Comparison of ENCODE assay signal across 21 mouse cellular contexts in genomic region chrX:134564326-134564725, GRCm38 (mm10). TPM values are rescaled to one million over a fixed set of nuclear protein-coding genes. Genes with fewer than 3 reads are reported as not detected.
DNase-seq lines count a peak whose midpoint lies in the region; ATAC-seq and TF ChIP-seq lines count a peak whose summit lies in the region.
"Had no signal": no experiment of that assay in that cellular context is flagged by ENCODE, and none has a peak within 500 bp of the region (broad histone marks: within the 10 kb centered on the region; RNA-seq: fewer than 3 reads in every experiment).

No protein-coding gene starts in this region.

- TF ChIP-seq EP300 in MEL (IDR thresholded peaks at IDR 0.05; ENCODE audit: low read depth in 1 of 2, low read length in 2 of 2): peak; percentile 90 to 91
- TF ChIP-seq EP300 in liver, embryonic 14.5 days (IDR thresholded peaks at IDR 0.05; ENCODE audit: low read depth): no peak

- no peak; a peak in 1 of 4 replicates for TF ChIP-seq POLR2A in MEL (IDR thresholded peaks at IDR 0.05; ENCODE audit: control insufficient read depth in 1 of 2, insufficient read depth in 1 of 2, low read depth in 1 of 2, low read length in 2 of 2, poor library complexity in 1 of 2)

- H3K36me3 ChIP-seq in MEL (ENCODE audit: control insufficient read depth in 1 of 2, insufficient read depth in 2 of 2, low read length in 2 of 2): peaks cover 37 to 47% of the 10 kb centered on the region in 2 experiments
- H3K36me3 ChIP-seq in liver, embryonic 14.5 days (replicated peaks; ENCODE audit: control insufficient read depth, insufficient read depth, low read depth): no peaks in the 10 kb centered on the region
- H3K36me3 ChIP-seq: embryonic facial prominence, embryonic 10.5 days; intestine, embryonic 15.5 days; midbrain, embryonic 12.5 days; neural tube, embryonic 15.5 days had no signal

- WGBS in liver, embryonic 14.5 days (ENCODE audit: insufficient replicate concordance): 22% methylated on average over 4 of the region's 4 CpGs

- peaks cover 3% of the 10 kb centered on the region; the same call in 1 of the 2 replicates for H3K79me2 ChIP-seq in MEL (ENCODE audit: control insufficient read depth, insufficient read depth, low read length, poor library complexity)

- peaks cover 16 to 29% of the 10 kb centered on the region in 2 experiments for H3K4me1 ChIP-seq in MEL (ENCODE audit: control insufficient read depth in 1 of 2, insufficient read depth in 2 of 2, low read length in 2 of 2)
- H3K4me1 ChIP-seq in liver, embryonic 14.5 days (replicated peaks; ENCODE audit: control insufficient read depth in 2 of 2, insufficient read depth in 2 of 2, low read length in 1 of 2): no peaks in the 10 kb centered on the region
- H3K4me1 ChIP-seq: embryonic facial prominence, embryonic 10.5 days; intestine, embryonic 15.5 days; midbrain, embryonic 12.5 days; neural tube, embryonic 15.5 days had no signal

- H3K27ac ChIP-seq in MEL (ENCODE audit: control insufficient read depth, low read depth, low read length): peak overlapping the region; percentile 92
- no peak overlapping the region for H3K27ac ChIP-seq in liver, embryonic 14.5 days
- H3K27ac ChIP-seq: embryonic facial prominence, embryonic 10.5 days; intestine, embryonic 15.5 days; midbrain, embryonic 12.5 days; neural tube, embryonic 15.5 days had no signal

- ATAC-seq in liver, embryonic 14.5 days (ENCODE audit: insufficient read depth): peak; percentile 37; the same call in 1 of the 2 replicates
- peak; percentile 81 for ATAC-seq in megakaryocyte progenitor cell, adult 5-6 weeks (replicated peaks; ENCODE audit: poor library complexity)
- ATAC-seq: forebrain, embryonic 16.5 days; hindbrain, embryonic 16.5 days; intestine, embryonic 15.5 days had no signal

- TF ChIP-seq RAD21 in MEL (IDR thresholded peaks at IDR 0.05; ENCODE audit: low read depth, low read length): no peak

- H3K4me3 ChIP-seq in MEL (ENCODE audit: control insufficient read depth in 1 of 2, insufficient read depth in 1 of 2, low read depth in 2 of 2, low read length in 2 of 2): no peak overlapping the region
- no peak overlapping the region for H3K4me3 ChIP-seq in liver, embryonic 14.5 days (ENCODE audit: insufficient read depth in 1 of 2, low read depth in 2 of 2, low read length in 2 of 2)
- H3K4me3 ChIP-seq: embryonic facial prominence, embryonic 10.5 days; intestine, embryonic 15.5 days; midbrain, embryonic 12.5 days; neural tube, embryonic 15.5 days had no signal

- no peak overlapping the region for H3K4me2 ChIP-seq in liver, embryonic 14.5 days (ENCODE audit: low read depth)
- H3K4me2 ChIP-seq: heart, embryonic 11.5 days; intestine, embryonic 15.5 days; lung, embryonic 14.5 days; midbrain, embryonic 12.5 days; neural tube, embryonic 15.5 days had no signal

- DNase-seq in 416B (ENCODE audit: low read depth): peak; percentile 82
- peak; percentile 95 for DNase-seq in MEL (ENCODE audit: low read depth, low spot score)
- no peak for DNase-seq in liver, embryonic 14.5 days (ENCODE audit: low read depth in 3 of 3, low spot score in 3 of 3)
- DNase-seq in lung, postnatal 25 days (ENCODE audit: low spot score): no peak
- no peak for DNase-seq in c-Kit-positive CD71-positive TER-119-positive erythroid progenitor cells, embryonic 14.5 days (ENCODE audit: low spot score)
- no peak for DNase-seq in kidney, postnatal 10 days
- DNase-seq: adrenal gland, postnatal 14 days; cerebellum, adult 9-10 months; gastrocnemius, postnatal 36 days; kidney, postnatal 36 days; layer of hippocampus, postnatal 36 days; lung, embryonic 14.5 days; lung, postnatal 36 days had no signal

- no peaks in the 10 kb centered on the region for H3K9me3 ChIP-seq in MEL (replicated peaks; ENCODE audit: insufficient read depth, low read length)
- no peaks in the 10 kb centered on the region for H3K9me3 ChIP-seq in liver, embryonic 14.5 days (ENCODE audit: control insufficient read depth, low read length)
- H3K9me3 ChIP-seq: embryonic facial prominence, embryonic 10.5 days; intestine, embryonic 15.5 days; midbrain, embryonic 12.5 days; neural tube, embryonic 15.5 days had no signal

- no peaks in the 10 kb centered on the region for H3K27me3 ChIP-seq in MEL (ENCODE audit: control insufficient read depth in 1 of 2, insufficient read depth in 2 of 2, low read length in 2 of 2)
- H3K27me3 ChIP-seq in liver, embryonic 14.5 days (ENCODE audit: control insufficient read depth, insufficient read depth, low read length): no peaks in the 10 kb centered on the region
- H3K27me3 ChIP-seq: intestine, embryonic 15.5 days; midbrain, embryonic 12.5 days; neural tube, embryonic 15.5 days had no signal

- H3K9ac ChIP-seq in MEL (ENCODE audit: control insufficient read depth, low read depth, low read length, poor library complexity, severe bottlenecking): no peak overlapping the region
- H3K9ac ChIP-seq in liver, embryonic 14.5 days (replicated peaks): no peak overlapping the region
- H3K9ac ChIP-seq: intestine, embryonic 15.5 days; lung, embryonic 14.5 days; midbrain, embryonic 12.5 days; neural tube, embryonic 15.5 days had no signal

- no peak for TF ChIP-seq CTCF in MEL (IDR thresholded peaks at IDR 0.05 in 2 of 3, conservative IDR thresholded peaks at IDR 0.05 in 1 of 3; ENCODE audit: control insufficient read depth in 1 of 3, insufficient read depth in 1 of 3, low read depth in 2 of 3, low read length in 3 of 3, poor library complexity in 1 of 3, severe bottlenecking in 1 of 3)
- no peak for TF ChIP-seq CTCF in liver, embryonic 14.5 days (IDR thresholded peaks at IDR 0.05; ENCODE audit: low read depth)

TF ChIP-seq in MEL, 35 proteins besides CTCF, POLR2A, EP300 and RAD21 (continues in another document):
- TF ChIP-seq ZKSCAN1 (IDR thresholded peaks at IDR 0.05; ENCODE audit: low read depth, low read length): no peak
- TF ChIP-seq SMC3 (IDR thresholded peaks at IDR 0.05; ENCODE audit: low read depth, low read length): no peak
- TF ChIP-seq ZC3H11A (IDR thresholded peaks at IDR 0.05; ENCODE audit: low read depth, low read length): no peak
- TF ChIP-seq BHLHE40 (IDR thresholded peaks at IDR 0.05; ENCODE audit: borderline replicate concordance, low read depth, low read length): peak; percentile 87
- peak; percentile 68 for TF ChIP-seq USF1 (IDR thresholded peaks at IDR 0.05; ENCODE audit: low read depth, low read length)
- no peak for TF ChIP-seq UBTF (IDR thresholded peaks at IDR 0.05; ENCODE audit: borderline replicate concordance, insufficient read depth, low read depth, low read length)
- no peak for TF ChIP-seq JUND (IDR thresholded peaks at IDR 0.05; ENCODE audit: low read depth, low read length)
- TF ChIP-seq GATA1 (IDR thresholded peaks at IDR 0.05; ENCODE audit: low read depth, low read length): peak; percentile 98
- TF ChIP-seq MXI1 (IDR thresholded peaks at IDR 0.05; ENCODE audit: low read depth, low read length): peak; percentile 95
- no peak for TF ChIP-seq POLR2AphosphoS2 (IDR thresholded peaks at IDR 0.05; ENCODE audit: low read length)
- peak; percentile 93 for TF ChIP-seq MAX (IDR thresholded peaks at IDR 0.05; ENCODE audit: low read length)
- TF ChIP-seq E2F4 (IDR thresholded peaks at IDR 0.05; ENCODE audit: borderline replicate concordance, low read depth, low read length): no peak
- peak; percentile 89 for TF ChIP-seq TCF12 (IDR thresholded peaks at IDR 0.05; ENCODE audit: low read depth, low read length)

RNA-seq across cellular contexts. Expression of gene Btk, which starts 19.0 kb away (rescaled TPM):
- total RNA-seq in MEL (2012; rRNA removed): 134 and 137 TPM in 2 replicates
- polyA plus RNA-seq in MEL (2012; ENCODE audit: insufficient read depth in 1 of 2, insufficient read length in 2 of 2, low read depth in 1 of 2, low replicate concordance in 2 of 2, missing spikeins in 1 of 2): 100 to 1,000 TPM; 291 to 327 TPM
- polyA plus RNA-seq in liver, embryonic 14.5 days (2012; rRNA removed): 9.1 and 16.3 TPM in 2 replicates
- polyA plus RNA-seq in liver, embryonic 14.5 days (2014; fragmentation: Nextera tagmentation; extraction: Ambion mirVana): 10.9 and 13.4 TPM in 2 replicates
- 61.0 and 66.6 TPM in 2 replicates for total RNA-seq in megakaryocyte progenitor cell, adult 5-6 weeks (2015)
- total RNA-seq in megakaryocyte progenitor cell, adult 5-6 weeks (2017): 48.4 and 78.0 TPM in 2 replicates

RNA-seq across cellular contexts. Expression of gene Rpl36a, which starts 21.1 kb away (rescaled TPM):
- total RNA-seq in MEL (2012; rRNA removed): 6,735 and 6,935 TPM in 2 replicates
- polyA plus RNA-seq in MEL (2012; ENCODE audit: insufficient read depth in 1 of 2, insufficient read length in 2 of 2, low read depth in 1 of 2, low replicate concordance in 2 of 2, missing spikeins in 1 of 2): 1,000 to 10,000 TPM in 1 of 2 experiments, not detected in 1; 1,673 TPM
- 600 and 1,190 TPM in 2 replicates for polyA plus RNA-seq in liver, embryonic 14.5 days (2012; rRNA removed)
- polyA plus RNA-seq in liver, embryonic 14.5 days (2014; fragmentation: Nextera tagmentation; extraction: Ambion mirVana): 428 and 436 TPM in 2 replicates
- total RNA-seq in megakaryocyte progenitor cell, adult 5-6 weeks (2015): 1,859 and 2,008 TPM in 2 replicates
- total RNA-seq in megakaryocyte progenitor cell, adult 5-6 weeks (2017): 6,795 and 7,096 TPM in 2 replicates

RNA-seq across cellular contexts. Expression of gene Timm8a1, which starts 22.7 kb away (rescaled TPM):
- 217 and 240 TPM in 2 replicates for total RNA-seq in MEL (2012; rRNA removed)
- polyA plus RNA-seq in MEL (2012; ENCODE audit: insufficient read depth in 1 of 2, insufficient read length in 2 of 2, low read depth in 1 of 2, low replicate concordance in 2 of 2, missing spikeins in 1 of 2): 100 to 1,000 TPM; 267 to 449 TPM
- 10.1 and 18.7 TPM in 2 replicates for polyA plus RNA-seq in liver, embryonic 14.5 days (2012; rRNA removed)
- polyA plus RNA-seq in liver, embryonic 14.5 days (2014; fragmentation: Nextera tagmentation; extraction: Ambion mirVana): 92.5 and 92.8 TPM in 2 replicates
- total RNA-seq in megakaryocyte progenitor cell, adult 5-6 weeks (2015): 126 and 133 TPM in 2 replicates
- total RNA-seq in megakaryocyte progenitor cell, adult 5-6 weeks (2017): 147 and 157 TPM in 2 replicates

RNA-seq across cellular contexts. Expression of gene Gla, which starts 36.6 kb away (rescaled TPM):
- 10.0 and 10.2 TPM in 2 replicates for total RNA-seq in MEL (2012; rRNA removed)
- polyA plus RNA-seq in MEL (2012; ENCODE audit: insufficient read depth in 1 of 2, insufficient read length in 2 of 2, low read depth in 1 of 2, low replicate concordance in 2 of 2, missing spikeins in 1 of 2): 10 to 100 TPM in 1 of 2 experiments, not detected in 1; 17.0 TPM
- polyA plus RNA-seq in liver, embryonic 14.5 days (2012; rRNA removed): 1.5 and 1.7 TPM in 2 replicates
- polyA plus RNA-seq in liver, embryonic 14.5 days (2014; fragmentation: Nextera tagmentation; extraction: Ambion mirVana): 3.9 TPM in 2 replicates
- 16.3 and 21.0 TPM in 2 replicates for total RNA-seq in megakaryocyte progenitor cell, adult 5-6 weeks (2015)
- 19.6 and 23.2 TPM in 2 replicates for total RNA-seq in megakaryocyte progenitor cell, adult 5-6 weeks (2017)

RNA-seq across cellular contexts. Expression of gene Hnrnph2, which starts 36.7 kb away (rescaled TPM):
- 127 and 134 TPM in 2 replicates for total RNA-seq in MEL (2012; rRNA removed)
- polyA plus RNA-seq in MEL (2012; ENCODE audit: insufficient read depth in 1 of 2, insufficient read length in 2 of 2, low read depth in 1 of 2, low replicate concordance in 2 of 2, missing spikeins in 1 of 2): 100 to 1,000 TPM; 200 to 295 TPM
- 28.6 and 47.4 TPM in 2 replicates for polyA plus RNA-seq in liver, embryonic 14.5 days (2012; rRNA removed)
- polyA plus RNA-seq in liver, embryonic 14.5 days (2014; fragmentation: Nextera tagmentation; extraction: Ambion mirVana): 53.7 and 60.1 TPM in 2 replicates
- 79.0 and 80.6 TPM in 2 replicates for total RNA-seq in megakaryocyte progenitor cell, adult 5-6 weeks (2015)
- total RNA-seq in megakaryocyte progenitor cell, adult 5-6 weeks (2017): 141 and 154 TPM in 2 replicates

Comparison
In these comparisons a context has a peak if more than half of its experiments do, and no peak if none do; other contexts are left out.
1. DNase-seq: peak in 416B (single experiment) and MEL (single experiment); none in liver, embryonic 14.5 days (0 of 3), lung, postnatal 25 days (single experiment), c-Kit-positive CD71-positive TER-119-positive erythroid progenitor cells, embryonic 14.5 days (single experiment) and kidney, postnatal 10 days (single experiment).